Mouse (Mus musculus) left cerebral cortex, postnatal 10 days (tissue): ENCODE results near the gene Ankrd35. TPM values are rescaled to one million over a fixed set of nuclear protein-coding genes. Genes with fewer than 3 reads are reported as not detected.

Source experiments
- DNase-seq, 2 experiments: peaks; one replicate each; pipeline ENCODE4 v3.0.0; 2021 to 2022; ENCODE audit warnings: low spot score in 2 of 2, mixed read lengths in 1 of 2; ENCODE audit errors: extremely low spot score in 1 of 2
- intact Hi-C: fragments of 180-260 bp; cut with DNase I; formaldehyde crosslinking; loops from one replicate; pipeline ENCODE4 v1.15.1; 2025
- total RNA-seq, 2 experiments: library from RNA; stranded (reverse); gene quantifications; 2 replicates each; pipeline ENCODE4 v1.2.3; 2021

Gene Ankrd35
- total RNA-seq, 2 experiments from 2014 or later: 7.1 to 7.9 TPM

- intact Hi-C loops: loop anchor here (5.0 kb wide), 1 partner anchor 150 kb away; no protein-coding TSS in a partner anchor
- DNase-seq: peak; percentile 69 to 94
Measured at GRCm38 (mm10) chr3:96696766-96697732, 27.1 kb downstream of the Ankrd35 start.

- intact Hi-C loops: loop anchor here (5.0 kb wide), 1 partner anchor 152 kb away; no protein-coding TSS in a partner anchor
- no peak for DNase-seq
Measured at GRCm38 (mm10) chr3:96698993-96699690, 29.2 kb downstream of the Ankrd35 start.

GRCm38 (mm10) chr3:96700376-96700775 lies 30.4 kb downstream of the Ankrd35 start:
- DNase-seq: no peak
- intact Hi-C loops: no loop called here

GRCm38 (mm10) chr3:96701003-96701402 lies 31.1 kb downstream of the Ankrd35 start:
- intact Hi-C loops: no loop called here
- DNase-seq: no peak

- peak in 1 of 2 experiments; percentile 59 for DNase-seq
- intact Hi-C loops: loop anchor here (5.0 kb wide), 1 partner anchor 32 kb away; the partner anchor contains the start of gene Ankrd35
Measured at GRCm38 (mm10) chr3:96704778-96705177, 34.8 kb downstream of the Ankrd35 start.

- intact Hi-C loops: loop anchor here (5.0 kb wide), 1 partner anchor 34 kb away; the partner anchor contains the start of gene Ankrd35
- no peak for DNase-seq
Measured at GRCm38 (mm10) chr3:96706217-96706616, 36.3 kb downstream of the Ankrd35 start.

GRCm38 (mm10) chr3:96706984-96707383 lies 37.1 kb downstream of the Ankrd35 start:
- no peak for DNase-seq
- intact Hi-C loops: loop anchor here (5.0 kb wide), 1 partner anchor 35 kb away; the partner anchor contains the start of gene Ankrd35

- intact Hi-C loops: loop anchor here (5.0 kb wide), 1 partner anchor 36 kb away; the partner anchor contains the start of gene Ankrd35
Measured at GRCm38 (mm10) chr3:96707903-96708683, 38.2 kb downstream of the Ankrd35 start, which contains the start of gene Nudt17. Gene Nudt17 (minus strand): TSS chr3:96708562.

GRCm38 (mm10) chr3:96708684-96709064 lies 38.7 kb downstream of the Ankrd35 start:
- intact Hi-C loops: loop anchor here (5.0 kb wide), 1 partner anchor 36 kb away; the partner anchor contains the start of gene Ankrd35
- no peak for DNase-seq

More at GRCm38 (mm10) chr3:96707903-96708683, 38.2 kb downstream of the Ankrd35 start, which contains the start of gene Nudt17:
- DNase-seq: peak; percentile 64 to 89

- intact Hi-C loops: no loop called here
- no peak for DNase-seq
Measured at GRCm38 (mm10) chr3:96714286-96714685, 44.4 kb downstream of the Ankrd35 start.

- intact Hi-C loops: no loop called here
- no peak for DNase-seq
Measured at GRCm38 (mm10) chr3:96715854-96716253, 45.9 kb downstream of the Ankrd35 start.

- peak in 1 of 2 experiments; percentile 79 for DNase-seq
- intact Hi-C loops: no loop called here
Measured at GRCm38 (mm10) chr3:96719173-96719572, 49.2 kb downstream of the Ankrd35 start.

GRCm38 (mm10) chr3:96727343-96727827 lies 57.5 kb downstream of the Ankrd35 start, which contains the start of the genes Polr3c and Rnf115:
Gene Polr3c (minus strand): TSS chr3:96727628.
Gene Rnf115 (plus strand): TSS chr3:96727664.
- intact Hi-C loops: no loop called here

GRCm38 (mm10) chr3:96727828-96728633 lies 58.1 kb downstream of the Ankrd35 start:
- DNase-seq: peak in 1 of 2 experiments; percentile 45
- intact Hi-C loops: no loop called here

More at GRCm38 (mm10) chr3:96727343-96727827, 57.5 kb downstream of the Ankrd35 start, which contains the start of the genes Polr3c and Rnf115:
- DNase-seq: peak; percentile 90 to 98

GRCm38 (mm10) chr3:96728634-96729402 lies 58.9 kb downstream of the Ankrd35 start:
- no peak for DNase-seq
- intact Hi-C loops: no loop called here

- DNase-seq: no peak
- intact Hi-C loops: no loop called here
Measured at GRCm38 (mm10) chr3:96729403-96729784, 59.5 kb downstream of the Ankrd35 start.
